Mouse (Mus musculus) kidney, adult 9 months (tissue): ENCODE data around the gene Pip5k1c.

Experiments
- DNase-seq: peaks from one replicate; pipeline ENCODE4 v3.0.0; 2022

Pip5k1c gene

GRCm38 (mm10) chr10:81284719-81285118 is 8.0 kb upstream of the Pip5k1c start:
- peak; percentile 77 for DNase-seq

- peak; percentile 89 for DNase-seq
These were observed 6.9 kb upstream of the Pip5k1c start for GRCm38 (mm10) chr10:81285694-81286450.

GRCm38 (mm10) chr10:81286586-81286985 is 6.2 kb upstream of the Pip5k1c start:
- DNase-seq: peak; percentile 81

GRCm38 (mm10) chr10:81287513-81288157 is 5.1 kb upstream of the Pip5k1c start:
- peak; percentile 66 for DNase-seq

- no peak for DNase-seq
These were observed 4.2 kb upstream of the Pip5k1c start for GRCm38 (mm10) chr10:81288601-81289000.

GRCm38 (mm10) chr10:81289278-81289677 is 3.5 kb upstream of the Pip5k1c start:
- DNase-seq: peak; percentile 71

GRCm38 (mm10) chr10:81289811-81290210 is 3.0 kb upstream of the Pip5k1c start:
- peak; percentile 62 for DNase-seq

- DNase-seq: peak; percentile 65
These were observed 1.9 kb upstream of the Pip5k1c start for GRCm38 (mm10) chr10:81290698-81291460.

GRCm38 (mm10) chr10:81291511-81292104 is 1.2 kb upstream of the Pip5k1c start, which contains the start of gene Tjp3:
Tjp3 (minus strand) TSS chr10:81291581.
- DNase-seq: no peak

- no peak for DNase-seq
These were observed 719 bp downstream of the Pip5k1c start for GRCm38 (mm10) chr10:81293334-81294030.

- DNase-seq: no peak
These were observed 1.7 kb downstream of the Pip5k1c start for GRCm38 (mm10) chr10:81294442-81294841.

GRCm38 (mm10) chr10:81295185-81295584 is 2.4 kb downstream of the Pip5k1c start:
- DNase-seq: no peak

- no peak for DNase-seq
These were observed 4.5 kb downstream of the Pip5k1c start for GRCm38 (mm10) chr10:81297246-81297645.

- DNase-seq: peak; percentile 79
These were observed 5.1 kb downstream of the Pip5k1c start for GRCm38 (mm10) chr10:81297845-81298244.

- DNase-seq: peak; percentile 26
These were observed 5.8 kb downstream of the Pip5k1c start for GRCm38 (mm10) chr10:81298369-81299100.

GRCm38 (mm10) chr10:81299585-81300351 is 7.0 kb downstream of the Pip5k1c start:
- peak; percentile 88 for DNase-seq

- DNase-seq: peak; percentile 91
These were observed 7.7 kb downstream of the Pip5k1c start for GRCm38 (mm10) chr10:81300352-81300907.

- DNase-seq: no peak
These were observed 8.6 kb downstream of the Pip5k1c start for GRCm38 (mm10) chr10:81301321-81301720.

GRCm38 (mm10) chr10:81302288-81302687 is 9.5 kb downstream of the Pip5k1c start:
- no peak for DNase-seq

GRCm38 (mm10) chr10:81302781-81303218 is 10.0 kb downstream of the Pip5k1c start:
- DNase-seq: no peak
